Mouse (Mus musculus): ENCODE measurements around the gene Rpl37. TPM values are rescaled to one million over a fixed set of nuclear protein-coding genes. Genes with fewer than 3 reads are reported as not detected.

The Rpl37 gene
- polyA plus RNA-seq, 1 experiment: 934 TPM

- DNase-seq (ENCODE audit: low read depth, low spot score): no peak
- WGBS: under 1% methylated on average over 61 of the region's 61 CpGs
Observed at GRCm38 (mm10) chr15:5144021-5144778, 27.8 kb downstream of the Rpl37 start.

- WGBS: 50% methylated on average over 9 of the region's 9 CpGs
- DNase-seq (ENCODE audit: low read depth, low spot score): no peak
Observed at GRCm38 (mm10) chr15:5145196-5145945, 28.9 kb downstream of the Rpl37 start.

DNA sequence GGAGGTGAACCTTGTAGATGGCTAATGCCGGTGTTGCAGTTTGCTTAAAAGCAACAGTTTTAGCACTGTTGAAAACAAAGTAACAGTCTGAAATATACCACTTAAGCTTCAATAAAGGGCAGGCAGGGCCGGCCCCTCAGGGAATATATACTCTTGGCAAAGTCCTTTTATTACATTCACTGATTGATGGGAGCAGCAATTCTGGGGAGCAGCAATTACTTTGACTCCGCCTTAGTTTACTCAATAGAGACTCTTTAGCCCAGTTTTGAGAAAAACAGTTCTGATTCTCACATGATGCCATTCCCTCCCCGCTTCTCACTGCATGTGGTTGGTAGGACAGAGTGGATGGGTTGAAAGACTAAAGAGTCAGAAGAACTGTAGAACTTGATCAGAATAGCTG lies 32.7 kb downstream of the Rpl37 start:
- DNase-seq (ENCODE audit: low read depth, low spot score): no peak
- WGBS: 26% methylated on average over 4 of the region's 4 CpGs

DNA sequence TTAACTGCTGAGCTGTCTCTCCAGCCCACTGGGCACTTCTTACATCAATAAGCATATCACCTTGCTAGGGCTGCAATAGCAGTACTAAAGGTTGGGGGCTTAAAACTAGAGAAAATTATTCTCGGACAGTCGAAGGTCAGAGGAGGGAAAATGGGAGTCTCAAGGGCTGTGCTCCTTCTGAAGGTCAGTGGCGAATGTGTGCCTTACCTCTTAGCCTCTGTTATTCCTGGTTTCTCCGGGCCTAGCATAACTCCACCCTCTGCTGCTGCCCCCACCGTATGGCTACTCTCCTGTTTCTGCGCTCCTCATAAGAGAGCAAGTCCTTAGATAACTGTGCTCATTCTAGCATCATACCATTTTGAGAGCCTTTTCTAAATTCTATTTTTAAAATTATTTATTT lies 35.7 kb downstream of the Rpl37 start:
- WGBS: 92% methylated on average over 6 of the region's 6 CpGs
- DNase-seq (ENCODE audit: low read depth, low spot score): no peak

DNA sequence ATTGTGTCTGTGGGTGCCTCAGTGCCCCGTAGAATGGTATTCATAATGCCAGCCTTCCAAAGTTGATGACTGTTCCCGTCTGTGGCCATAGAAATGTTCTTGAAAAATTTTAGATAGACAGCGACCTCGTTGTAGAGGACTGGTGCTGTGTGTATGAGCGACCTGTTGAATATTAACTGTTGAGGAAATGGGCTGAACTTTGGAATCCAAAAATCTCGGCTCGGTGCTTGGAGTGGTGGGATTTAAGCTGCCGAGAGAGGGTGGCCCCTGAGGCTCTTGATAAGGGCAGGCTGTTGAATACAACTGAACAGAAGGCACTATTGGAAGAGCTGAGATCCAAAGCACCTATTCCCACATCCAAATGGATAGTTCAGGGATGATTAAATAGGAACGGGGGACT lies 38.2 kb downstream of the Rpl37 start:
- WGBS: 29% methylated on average over 9 of the region's 9 CpGs
- no peak for DNase-seq (ENCODE audit: low read depth, low spot score)

- WGBS: 58% methylated on average over 5 of the region's 5 CpGs
- DNase-seq (ENCODE audit: low read depth, low spot score): no peak
Observed at GRCm38 (mm10) chr15:5155093-5155492, 38.6 kb downstream of the Rpl37 start.

GRCm38 (mm10) chr15:5156355-5156754 lies 39.9 kb downstream of the Rpl37 start:
- no peak for DNase-seq (ENCODE audit: low read depth, low spot score)
- 61% methylated on average over 4 of the region's 4 CpGs for WGBS

- DNase-seq (ENCODE audit: low read depth, low spot score): no peak
- 59% methylated on average over 1 of the region's 1 CpGs for whole genome bisulfite sequencing
Observed at GRCm38 (mm10) chr15:5157386-5157785, 40.9 kb downstream of the Rpl37 start.

GRCm38 (mm10) chr15:5158827-5159226 lies 42.4 kb downstream of the Rpl37 start:
- WGBS: 22% methylated on average over 6 of the region's 6 CpGs

GRCm38 (mm10) chr15:5165121-5165773 lies 48.8 kb downstream of the Rpl37 start:
- no peak for DNase-seq (ENCODE audit: low read depth, low spot score)
- WGBS: 86% methylated on average over 12 of the region's 12 CpGs

More at GRCm38 (mm10) chr15:5158827-5159226, 42.4 kb downstream of the Rpl37 start:
- no peak for DNase-seq (ENCODE audit: low read depth, low spot score)

Other genes with a start within 250 kb of the Rpl37 start
- gene Mroh2b, start 217.9 kb upstream of the Rpl37 start, polyA plus RNA-seq (2012; rRNA removed): not detected in 2 replicates
- 0.52 and 2.5 TPM in 2 replicates for gene C7, start 52.9 kb upstream of the Rpl37 start, polyA plus RNA-seq (2012; rRNA removed)
- 1.5 and 3.2 TPM in 2 replicates for gene Card6, start 8.1 kb upstream of the Rpl37 start, polyA plus RNA-seq (2012; rRNA removed)
- 5.1 and 6.1 TPM in 2 replicates for gene Prkaa1, start 27.2 kb downstream of the Rpl37 start, polyA plus RNA-seq (2012; rRNA removed)
- gene Ttc33, start 68.9 kb downstream of the Rpl37 start, polyA plus RNA-seq (2012; rRNA removed): 3.4 and 5.2 TPM in 2 replicates
- 19.9 and 31.8 TPM in 2 replicates for gene Ptger4, start 127.5 kb downstream of the Rpl37 start, polyA plus RNA-seq (2012; rRNA removed)